Mouse (Mus musculus) neutrophil, adult 59 days (primary cell): ENCODE results near the gene Slc46a1. TPM values are rescaled to one million over a fixed set of nuclear protein-coding genes. Genes with fewer than 3 reads are reported as not detected.

Source experiments
- total RNA-seq, 2 experiments: library from RNA; stranded (reverse); gene quantifications; 1 replicate in 1 of 2; 2 replicates in 1 of 2; pipeline ENCODE4 v1.2.4; 2023

The Slc46a1 gene
- total RNA-seq, result 1 to 10 TPM in 1 of 2 experiments, under 1 TPM in 1; 0.93 to 2.0 TPM

DNA sequence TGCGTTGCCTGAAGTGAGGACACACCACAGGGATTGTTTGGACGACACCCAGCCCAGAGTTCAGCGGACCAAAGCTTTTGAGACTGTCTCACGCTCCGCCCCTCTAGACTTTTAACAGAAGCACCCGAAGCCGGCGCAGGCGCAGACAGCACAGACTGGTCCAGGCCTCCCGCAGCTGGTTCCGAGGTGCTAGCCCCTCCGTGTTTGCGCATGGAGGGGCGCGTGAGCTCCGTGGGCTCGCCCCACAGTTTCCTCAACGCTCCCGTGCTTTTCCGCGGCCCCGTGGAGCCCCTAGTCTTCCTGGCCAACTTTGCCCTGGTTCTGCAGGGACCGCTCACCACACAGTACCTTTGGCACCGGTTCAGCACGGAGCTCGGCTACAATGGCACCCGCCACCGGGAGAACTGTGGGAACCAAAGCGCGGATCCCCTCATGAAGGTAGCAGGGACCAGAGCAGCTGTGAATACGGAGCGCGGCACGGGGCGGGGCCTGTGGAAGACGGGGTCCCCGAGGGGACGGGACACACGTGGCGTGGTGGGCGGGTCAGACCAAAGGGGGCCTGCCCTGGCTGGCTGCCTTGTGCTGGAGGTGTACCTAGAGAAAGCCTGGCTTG is at the start of gene Slc46a1:
Gene Slc46a1 (plus strand): TSS at position 130 of the 613 bp plus-strand sequence.

DNA sequence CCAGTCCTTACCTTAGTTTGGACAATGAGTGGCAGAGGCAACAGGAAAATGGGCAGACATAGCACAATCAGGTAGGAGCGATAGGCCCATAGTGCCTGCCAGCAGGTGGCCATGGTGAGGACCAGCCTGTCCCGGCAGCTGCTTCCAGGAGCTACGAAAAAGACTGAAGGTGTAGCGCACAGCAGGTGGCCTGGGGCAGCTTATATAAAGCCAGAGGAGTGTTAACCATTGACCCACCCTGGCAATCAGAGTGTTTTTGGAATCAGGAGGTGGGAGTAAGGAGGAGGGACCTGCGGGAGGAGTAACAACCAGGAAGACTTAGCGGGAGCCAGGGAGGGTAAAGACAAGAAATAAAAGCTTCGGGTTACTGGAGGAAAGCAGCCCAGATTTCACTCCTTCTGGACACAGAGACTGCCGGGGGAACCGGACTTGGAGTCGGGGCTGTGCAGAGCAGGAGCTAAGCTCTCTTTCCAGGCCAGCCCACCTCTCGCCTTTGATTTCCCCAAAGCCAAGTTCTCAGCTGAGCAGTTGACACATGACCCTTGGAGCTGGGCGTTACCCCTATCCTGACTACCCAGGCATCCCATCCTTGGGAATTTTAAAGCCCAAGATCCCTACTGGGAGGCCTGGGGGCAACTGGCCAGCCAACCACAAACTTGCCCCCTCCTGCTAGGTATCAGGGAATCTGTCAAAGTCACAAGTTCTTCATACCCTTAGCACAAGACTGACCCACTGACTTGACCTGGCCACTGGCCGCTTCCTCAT is 43.3 kb upstream of the Slc46a1 start, which contains the start of gene Slc13a2:
Gene Slc13a2 (minus strand): TSS at position 163 of the 765 bp plus-strand sequence.

DNA sequence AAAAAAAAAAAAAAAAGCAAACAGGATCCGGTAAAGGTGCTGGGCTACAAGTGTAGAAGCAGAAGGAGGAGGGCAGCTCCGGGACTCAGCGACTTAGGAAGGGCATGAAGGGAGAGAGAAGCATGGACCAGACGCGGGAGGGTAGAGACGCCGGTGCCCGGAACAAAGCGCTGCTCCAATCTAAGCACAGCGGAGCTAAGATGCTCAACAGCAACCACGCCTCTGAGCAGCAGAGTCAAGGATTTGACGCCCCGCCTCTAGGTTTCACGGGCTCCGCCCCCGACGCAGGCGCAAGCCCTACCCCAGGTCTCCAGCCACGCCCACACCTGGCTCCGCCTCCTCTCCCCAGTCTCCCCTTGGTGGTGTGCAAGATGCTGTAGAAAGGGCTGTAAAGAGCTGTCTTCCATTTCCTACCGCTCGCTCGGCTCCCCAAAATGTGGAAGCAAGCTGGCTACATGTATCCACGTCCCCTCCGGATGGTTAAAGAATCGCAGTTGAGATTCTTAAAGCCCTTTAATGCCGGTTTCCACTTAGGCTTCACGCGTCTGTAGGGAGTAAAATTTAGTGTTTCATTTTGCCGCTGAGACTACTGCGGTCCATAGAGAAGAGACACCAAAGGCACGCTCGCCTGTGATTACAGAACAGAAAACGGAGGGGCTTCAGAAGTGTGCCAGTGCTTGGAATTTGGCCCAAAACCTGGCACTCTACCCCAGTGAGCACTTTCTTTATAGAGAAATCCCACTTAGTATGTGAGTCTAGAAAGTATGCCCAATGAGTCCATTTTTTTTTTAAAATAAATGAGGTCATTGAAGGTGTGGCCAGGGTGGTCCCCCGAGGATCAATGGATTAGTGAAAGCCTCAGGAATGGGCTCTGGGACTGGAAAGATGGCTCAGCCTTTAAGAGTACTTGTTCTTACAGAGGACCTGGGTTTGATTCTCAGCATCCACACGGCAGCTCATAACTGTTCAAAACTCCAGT is 32.3 kb downstream of the Slc46a1 start, which contains the start of gene Sarm1:
Gene Sarm1 (minus strand): TSS at position 211 of the 979 bp plus-strand sequence.

DNA sequence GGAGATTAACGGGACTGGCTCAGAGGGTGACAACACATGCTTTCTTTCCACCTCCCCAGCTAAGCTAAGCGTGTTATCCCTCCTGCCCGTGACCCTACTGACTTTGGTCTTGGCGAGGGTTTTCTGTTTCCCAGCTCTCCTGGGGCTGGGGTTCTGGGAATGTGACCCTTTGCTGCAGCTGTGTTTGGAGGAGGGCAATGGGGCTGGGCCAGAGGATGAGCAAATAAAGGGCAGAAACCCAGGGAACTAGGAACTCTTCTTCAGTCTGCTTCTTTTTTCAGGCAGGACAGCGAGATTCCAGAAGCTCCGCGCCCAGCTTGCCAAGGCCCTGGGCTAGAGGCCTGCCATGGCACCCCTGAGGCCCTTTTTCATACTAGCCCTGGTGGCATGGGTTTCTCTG is 33.5 kb downstream of the Slc46a1 start, which contains the start of gene Vtn:
Gene Vtn (plus strand): TSS at position 88 of the 400 bp plus-strand sequence.

DNA sequence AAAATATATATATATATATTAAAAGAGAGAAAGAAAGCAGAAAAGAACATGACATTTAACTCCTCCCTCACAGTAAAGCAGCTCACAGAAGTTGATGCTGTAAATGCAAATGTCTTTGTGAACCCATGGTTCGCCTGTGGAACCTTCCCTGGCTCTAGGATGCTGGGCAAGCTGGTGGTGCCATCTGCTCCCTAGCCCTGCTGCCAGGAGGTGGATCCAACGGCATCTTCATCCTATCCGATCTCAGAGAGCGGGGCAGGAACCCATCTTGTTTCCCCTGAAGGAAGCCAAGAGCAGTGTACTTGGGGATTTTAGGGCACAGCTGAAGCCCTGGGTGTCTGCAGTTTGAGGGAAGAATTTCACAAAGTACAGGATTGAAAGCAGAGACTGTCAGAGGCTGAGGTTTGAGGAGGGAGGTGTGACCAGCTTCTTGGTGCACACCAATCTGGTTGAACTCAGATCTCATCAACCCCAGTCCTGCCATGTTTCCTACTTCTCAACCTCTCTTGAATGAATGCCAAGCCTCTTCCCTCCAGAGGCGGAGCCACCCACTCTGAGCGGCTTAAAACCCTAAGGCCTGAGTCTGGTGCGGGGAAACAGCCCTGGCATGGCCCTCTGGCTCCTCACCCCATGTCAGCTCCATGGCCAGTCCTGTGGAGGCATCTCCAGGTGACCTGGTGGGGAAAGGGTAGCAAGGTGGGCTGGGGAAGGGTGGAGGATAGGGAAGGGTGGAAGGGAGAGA is 37.6 kb downstream of the Slc46a1 start, which contains the start of gene Sebox:
Gene Sebox (plus strand): TSS at position 539 of the 742 bp plus-strand sequence.

DNA sequence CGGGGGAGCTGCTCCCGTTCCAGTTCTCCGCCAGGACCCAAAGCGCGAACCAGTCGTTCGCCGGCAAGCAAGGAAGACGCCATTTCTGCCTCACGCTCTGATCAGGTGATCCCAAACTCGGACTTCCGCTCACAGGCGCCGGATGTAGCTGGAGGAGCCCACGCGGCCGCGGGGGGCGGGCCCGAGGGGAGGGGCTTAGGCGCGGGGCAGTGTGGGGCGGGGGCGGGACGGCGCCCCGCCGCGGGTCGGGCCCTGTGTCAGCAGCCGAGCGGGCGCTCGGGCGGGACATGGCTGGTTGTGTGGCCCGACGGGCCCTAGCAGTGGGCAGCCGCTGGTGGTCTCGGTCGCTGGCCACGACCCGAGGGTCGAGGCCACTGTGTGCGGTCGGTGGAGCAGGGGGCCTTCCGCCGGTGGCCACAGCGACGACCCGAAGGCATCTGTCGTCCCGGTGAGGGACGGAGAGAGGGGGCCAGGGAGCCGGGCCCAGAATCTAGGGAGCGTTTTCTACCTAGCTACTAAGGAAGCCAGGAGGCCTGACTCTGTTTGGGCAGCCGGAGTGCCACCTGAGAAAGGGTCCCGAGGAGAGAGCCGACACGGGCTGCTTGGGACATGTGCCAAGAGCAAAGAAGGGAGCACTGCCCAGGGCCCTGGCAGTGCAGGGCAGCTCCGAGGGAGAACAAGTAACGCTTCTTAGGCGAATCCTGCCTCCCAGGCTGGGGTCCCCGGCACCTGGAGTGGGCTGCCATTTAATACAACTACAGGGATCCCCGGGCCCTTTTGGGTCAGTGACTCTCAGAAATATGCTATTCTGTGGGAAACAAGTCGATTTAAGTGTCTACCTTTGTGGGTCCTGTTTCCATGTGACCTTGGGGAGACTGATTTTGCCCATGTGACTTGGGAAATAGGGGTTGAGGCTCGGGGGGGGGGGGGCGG is 46.8 kb downstream of the Slc46a1 start, which contains the start of the genes Tmem199 and Poldip2:
Gene Tmem199 (minus strand): TSS at position 148 of the 933 bp plus-strand sequence.
Gene Poldip2 (plus strand): TSS at position 169 of the 933 bp plus-strand sequence.

Other genes with a start within 250 kb of the Slc46a1 start
- gene Sdf2, start 220.0 kb upstream of the Slc46a1 start, total RNA-seq, result 10 to 100 TPM; 40.4 to 41.5 TPM
- gene Supt6, start 219.7 kb upstream of the Slc46a1 start, total RNA-seq, result 10 to 100 TPM; 42.0 to 45.1 TPM
- 10 to 100 TPM; 58.8 to 60.0 TPM for gene 2610507B11Rik, start 203.9 kb upstream of the Slc46a1 start, total RNA-seq
- under 1 TPM; 0.22 to 0.49 TPM for gene BC030499, start 174.9 kb upstream of the Slc46a1 start, total RNA-seq
- 10 to 100 TPM; 54.9 to 66.0 TPM for gene Spag5, start 164.2 kb upstream of the Slc46a1 start, total RNA-seq
- gene Aldoc, start 142.7 kb upstream of the Slc46a1 start, total RNA-seq, result 1 to 10 TPM; 1.9 to 3.7 TPM
- 10 to 100 TPM; 33.9 to 37.9 TPM for gene Pigs, start 137.3 kb upstream of the Slc46a1 start, total RNA-seq
- gene Unc119, start 122.2 kb upstream of the Slc46a1 start, total RNA-seq, result 100 to 1,000 TPM; 114 to 116 TPM
- gene Foxn1, start 79.1 kb upstream of the Slc46a1 start, total RNA-seq, result not detected
- not detected for gene Slc13a2, start 43.5 kb upstream of the Slc46a1 start, total RNA-seq
- gene Sarm1, start 32.1 kb downstream of the Slc46a1 start, total RNA-seq, result under 1 TPM; 0.18 to 0.24 TPM
- not detected for gene Vtn, start 33.4 kb downstream of the Slc46a1 start, total RNA-seq
- not detected for gene Sebox, start 37.8 kb downstream of the Slc46a1 start, total RNA-seq
- gene Tmem199, start 46.5 kb downstream of the Slc46a1 start, total RNA-seq, result 10 to 100 TPM in 1 of 2 experiments, 1 to 10 TPM in 1; 9.9 to 11.0 TPM
- 10 to 100 TPM; 20.9 to 21.2 TPM for gene Poldip2, start 46.5 kb downstream of the Slc46a1 start, total RNA-seq
- 1 to 10 TPM; 7.3 to 9.1 TPM for gene Tnfaip1, start 70.6 kb downstream of the Slc46a1 start, total RNA-seq
- 10 to 100 TPM; 28.5 to 31.8 TPM for gene Ift20, start 70.7 kb downstream of the Slc46a1 start, total RNA-seq
- gene Tmem97, start 85.1 kb downstream of the Slc46a1 start, total RNA-seq, result 10 to 100 TPM in 1 of 2 experiments, 1 to 10 TPM in 1; 9.9 to 12.7 TPM
- 10 to 100 TPM; 14.4 to 14.5 TPM for gene Nlk, start 231.7 kb downstream of the Slc46a1 start, total RNA-seq